Mouse (Mus musculus) heart, embryonic 16.5 days (tissue): Measurements from ENCODE around the gene Faap20. TPM values are rescaled to one million over a fixed set of nuclear protein-coding genes. Genes with fewer than 3 reads are reported as not detected.

ENCODE experiments used
- ATAC-seq: fragments of 200-750 bp; cut with Nextera tagmentation; replicated peaks from 2 replicates; pipeline ENCODE4 v1.8.0; 2017; ENCODE audit warnings: moderate number of reproducible peaks; ENCODE audit not compliant: insufficient read depth, low FRiP score; ENCODE audit errors: extremely low read depth
- H3K27ac ChIP-seq: fragments of 300-500 bp; sonication (generic); 2 replicates; pipeline ENCODE4 v1.5.1; 2014; ENCODE audit warnings: mild to moderate bottlenecking, low read length, control low read depth, moderate library complexity
- H3K27me3 ChIP-seq: fragments of 300-500 bp; sonication (generic); 2 replicates; pipeline ENCODE4 v1.6.1; 2014; ENCODE audit warnings: low read length, mixed read lengths; ENCODE audit not compliant: control insufficient read depth, insufficient read depth
- H3K36me3 ChIP-seq: fragments of 300-500 bp; sonication (generic); 2 replicates; pipeline ENCODE4 v1.6.1; 2014; ENCODE audit not compliant: control insufficient read depth, insufficient read depth
- H3K4me1 ChIP-seq: fragments of 300-500 bp; sonication (generic); 2 replicates; pipeline ENCODE4 v1.6.1; 2014; ENCODE audit warnings: low read length, mixed read lengths; ENCODE audit not compliant: control insufficient read depth, insufficient read depth
- H3K4me2 ChIP-seq: fragments of 300-500 bp; sonication (generic); 2 replicates; pipeline ENCODE4 v1.6.1; 2014; ENCODE audit warnings: low read depth, mild to moderate bottlenecking, control low read depth, low read length
- H3K4me3 ChIP-seq: fragments of 300-500 bp; sonication (generic); 2 replicates; pipeline ENCODE4 v1.5.1; 2014; ENCODE audit warnings: mild to moderate bottlenecking, control low read depth, low read length
- H3K9ac ChIP-seq: fragments of 300-500 bp; sonication (generic); 2 replicates; pipeline ENCODE4 v1.6.1; 2014; ENCODE audit warnings: low read length, control low read depth
- H3K9me3 ChIP-seq: fragments of 300-500 bp; sonication (generic); replicated peaks from 2 replicates; pipeline ENCODE4 v1.6.1; 2016; ENCODE audit warnings: low read length; ENCODE audit not compliant: control insufficient read depth
- WGBS: fragments of 180-500 bp; shearing (Covaris S2); extraction: QIAGEN DNeasy Blood & Tissue Kit; methylation state at CpG from one replicate; pipeline ENCODE4 v1.1.7; 2014; 5-methylcytosine and 5-hydroxymethylcytosine counted together
- polyA plus RNA-seq: library from polyadenylated mRNA; unstranded; fragments of >200 nt; fragmentation: Nextera tagmentation; extraction: Ambion mirVana; gene quantifications from 2 replicates; pipeline ENCODE4 v1.2.1, GENCODE M21; 2015

Faap20 gene
- polyA plus RNA-seq: 68.4 and 73.8 TPM in 2 replicates

GRCm38 (mm10) chr4:155249648-155250351 lies at the start of gene Faap20:
TSS of gene Faap20 (plus strand) at chr4:155249802.
- peak within 1 kb of the TSS; percentile 88 for H3K9ac ChIP-seq
- peak; percentile 94 for ATAC-seq
- H3K36me3 ChIP-seq: peaks cover 2% of the 10 kb centered on the region; the same call in 1 of the 2 replicates
- H3K4me1 ChIP-seq: peaks cover 10% of the 10 kb centered on the region
- peaks cover 3% of the 10 kb centered on the region; the same call in 1 of the 2 replicates for H3K9me3 ChIP-seq
- under 1% methylated on average over 54 of the region's 58 CpGs for WGBS
- H3K4me2 ChIP-seq: peak within 1 kb of the TSS; percentile 96
- H3K27me3 ChIP-seq: no peaks in the 10 kb centered on the region
- H3K4me3 ChIP-seq: peak within 1 kb of the TSS; percentile 60
- peak within 1 kb of the TSS; percentile 99 for H3K27ac ChIP-seq

- 70% methylated on average over 3 of the region's 3 CpGs for WGBS
- peak; percentile 64 for ATAC-seq
- H3K4me2 ChIP-seq: peak overlapping the region; percentile 11; the same call in 1 of the 2 replicates
Measured at GRCm38 (mm10) chr4:155200861-155201390, 48.7 kb upstream of the Faap20 start.

GRCm38 (mm10) chr4:155201764-155202163 lies 47.8 kb upstream of the Faap20 start:
- 71% methylated on average over 7 of the region's 7 CpGs for WGBS
- no peak overlapping the region for H3K4me2 ChIP-seq
- H3K4me1 ChIP-seq: peaks cover 69% of the 10 kb centered on the region
- H3K36me3 ChIP-seq: no peaks in the 10 kb centered on the region
- no peak for ATAC-seq
- no peaks in the 10 kb centered on the region for H3K27me3 ChIP-seq
- peak overlapping the region; percentile 69; the same call in 1 of the 2 replicates for H3K27ac ChIP-seq
- no peaks in the 10 kb centered on the region for H3K9me3 ChIP-seq
- H3K9ac ChIP-seq: no peak overlapping the region
- H3K4me3 ChIP-seq: no peak overlapping the region

More at GRCm38 (mm10) chr4:155200861-155201390, 48.7 kb upstream of the Faap20 start:
- H3K9me3 ChIP-seq: no peaks in the 10 kb centered on the region
- peak overlapping the region; percentile 69 for H3K27ac ChIP-seq
- no peak overlapping the region for H3K9ac ChIP-seq
- H3K27me3 ChIP-seq: no peaks in the 10 kb centered on the region
- H3K4me1 ChIP-seq: peaks cover 69% of the 10 kb centered on the region
- H3K36me3 ChIP-seq: no peaks in the 10 kb centered on the region
- H3K4me3 ChIP-seq: no peak overlapping the region

GRCm38 (mm10) chr4:155205919-155206318 lies 43.7 kb upstream of the Faap20 start:
- peaks cover 3% of the 10 kb centered on the region; the same call in 1 of the 2 replicates for H3K36me3 ChIP-seq
- no peak for ATAC-seq
- 66% methylated on average over 6 of the region's 6 CpGs for WGBS
- H3K4me3 ChIP-seq: no peak overlapping the region
- no peak overlapping the region for H3K27ac ChIP-seq
- H3K4me1 ChIP-seq: peaks cover 74% of the 10 kb centered on the region
- H3K9ac ChIP-seq: no peak overlapping the region
- no peaks in the 10 kb centered on the region for H3K9me3 ChIP-seq
- no peak overlapping the region for H3K4me2 ChIP-seq
- H3K27me3 ChIP-seq: no peaks in the 10 kb centered on the region

- Histone ChIP-seq H3K4me1 (peaks cover 74% of the 10 kb centered on the region), H3K27me3 (no peaks in the 10 kb centered on the region), H3K9ac (no peak overlapping the region), H3K36me3 (peaks cover 3% of the 10 kb centered on the region; the same call in 1 of the 2 replicates), H3K4me2 (no peak overlapping the region), H3K9me3 (no peaks in the 10 kb centered on the region), H3K27ac (no peak overlapping the region), H3K4me3 (no peak overlapping the region)
- ATAC-seq: no peak
- WGBS: 58% methylated on average over 6 of the region's 8 CpGs
Measured at GRCm38 (mm10) chr4:155206498-155206897, 43.1 kb upstream of the Faap20 start.

GRCm38 (mm10) chr4:155207841-155208240 lies 41.8 kb upstream of the Faap20 start:
- Histone ChIP-seq H3K4me2 (no peak overlapping the region), H3K36me3 (peaks cover 3% of the 10 kb centered on the region; the same call in 1 of the 2 replicates), H3K9me3 (no peaks in the 10 kb centered on the region), H3K27ac (peak overlapping the region; percentile 40), H3K4me1 (peaks cover 66% of the 10 kb centered on the region), H3K4me3 (no peak overlapping the region), H3K27me3 (no peaks in the 10 kb centered on the region), H3K9ac (no peak overlapping the region)
- ATAC-seq: no peak
- 66% methylated on average over 3 of the region's 3 CpGs for WGBS

- H3K36me3 ChIP-seq: peaks cover 3% of the 10 kb centered on the region; the same call in 1 of the 2 replicates
- no peak overlapping the region for H3K4me2 ChIP-seq
- 62% methylated on average over 7 of the region's 7 CpGs for WGBS
- no peaks in the 10 kb centered on the region for H3K27me3 ChIP-seq
- H3K9me3 ChIP-seq: no peaks in the 10 kb centered on the region
- no peak overlapping the region for H3K27ac ChIP-seq
- peaks cover 70% of the 10 kb centered on the region for H3K4me1 ChIP-seq
- no peak overlapping the region for H3K9ac ChIP-seq
- H3K4me3 ChIP-seq: no peak overlapping the region
- ATAC-seq: no peak
Measured at GRCm38 (mm10) chr4:155208613-155209012, 41.0 kb upstream of the Faap20 start.

GRCm38 (mm10) chr4:155209079-155209478 lies 40.5 kb upstream of the Faap20 start:
- Histone ChIP-seq H3K36me3 (peaks cover 3% of the 10 kb centered on the region; the same call in 1 of the 2 replicates), H3K9me3 (no peaks in the 10 kb centered on the region), H3K4me2 (no peak overlapping the region), H3K27me3 (no peaks in the 10 kb centered on the region), H3K9ac (no peak overlapping the region), H3K4me3 (no peak overlapping the region), H3K27ac (no peak overlapping the region), H3K4me1 (peaks cover 74% of the 10 kb centered on the region)
- no peak for ATAC-seq

GRCm38 (mm10) chr4:155209494-155209893 lies 40.1 kb upstream of the Faap20 start:
- H3K36me3 ChIP-seq: peaks cover 3% of the 10 kb centered on the region; the same call in 1 of the 2 replicates
- no peaks in the 10 kb centered on the region for H3K27me3 ChIP-seq
- no peak overlapping the region for H3K4me3 ChIP-seq
- H3K4me1 ChIP-seq: peaks cover 78% of the 10 kb centered on the region
- H3K27ac ChIP-seq: no peak overlapping the region
- no peak for ATAC-seq
- 91% methylated on average over 5 of the region's 5 CpGs for WGBS
- H3K4me2 ChIP-seq: no peak overlapping the region
- H3K9me3 ChIP-seq: no peaks in the 10 kb centered on the region
- no peak overlapping the region for H3K9ac ChIP-seq
